Mouse (Mus musculus): ENCODE data around the gene Cngb1.

Cngb1 gene

GRCm38 (mm10) chr8:95195728-95196127 is 110.7 kb downstream of the Cngb1 start:
- DNase-seq (ENCODE audit: low spot score), result no peak

GRCm38 (mm10) chr8:95191497-95192175 is 114.7 kb downstream of the Cngb1 start:
- no peak for DNase-seq (ENCODE audit: low spot score)

Data from urinary bladder, postnatal 25 days (tissue).